Mouse (Mus musculus) heart, postnatal 4 days (tissue): ENCODE data around the gene Sfxn2. TPM values are rescaled to one million over a fixed set of nuclear protein-coding genes. Genes with fewer than 3 reads are reported as not detected.
A peak's percentile ranks its signal among the peaks of the same experiment; 100 is the strongest.

Experiments used
- DNase-seq: peaks from one replicate; pipeline ENCODE4 v3.0.0; 2021
- total RNA-seq, 2 experiments: library from RNA; stranded (reverse); gene quantifications; 2 replicates each; pipeline ENCODE4 v1.2.3; 2021

The Sfxn2 gene
- total RNA-seq, result 1 to 10 TPM; 4.6 to 6.4 TPM

DNA sequence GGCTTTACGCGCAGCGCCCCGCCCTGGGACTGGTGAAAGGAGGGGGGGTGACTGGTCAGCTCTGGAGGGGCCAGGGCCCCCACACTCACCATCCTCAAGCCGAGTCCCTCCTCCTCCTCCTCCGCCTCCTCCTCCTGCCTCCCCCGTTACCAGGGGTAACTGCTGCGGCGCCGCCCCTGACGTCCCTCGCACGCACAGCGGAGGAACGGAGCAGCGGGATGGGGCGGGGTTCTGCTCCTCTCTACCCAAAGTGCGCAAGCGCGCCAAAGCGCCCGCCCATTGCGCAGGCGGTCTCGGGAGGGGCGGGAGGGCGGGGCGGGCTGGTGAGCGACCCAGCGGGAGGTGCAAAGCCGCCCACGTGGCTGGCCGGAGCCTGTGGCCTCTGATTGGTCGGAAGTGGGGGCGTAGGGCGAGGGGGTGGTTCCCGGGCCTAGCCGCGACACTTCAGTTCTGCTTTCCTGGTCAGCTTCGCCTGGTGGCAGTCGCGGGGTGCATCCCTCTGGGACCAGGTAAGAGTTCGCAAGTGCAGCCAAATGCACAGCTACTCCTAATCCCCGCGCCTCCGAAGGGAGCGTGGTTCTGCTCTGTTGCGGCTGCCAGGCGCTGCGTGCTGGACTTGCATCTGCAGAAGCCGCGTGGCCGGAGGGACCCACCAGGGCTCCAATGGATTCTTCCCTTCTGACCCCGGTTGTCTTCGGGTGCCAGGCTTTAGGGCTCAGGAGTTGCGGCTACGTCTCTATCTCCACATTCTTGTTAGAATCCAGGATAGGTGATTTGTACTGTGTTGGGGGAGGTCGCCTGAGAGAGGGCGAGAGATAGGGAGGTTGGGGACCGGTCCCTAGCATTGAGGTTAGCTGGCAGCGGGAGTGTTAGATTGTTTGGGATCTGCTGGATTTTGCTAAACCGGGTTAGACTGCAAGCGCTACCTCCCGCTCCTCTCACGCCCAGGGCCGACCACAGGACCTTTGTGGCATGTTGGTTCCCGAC lies at the start of gene Sfxn2, which contains the start of gene Arl3:
TSS of gene Sfxn2 (plus strand) at position 415 of the 987 bp plus-strand sequence.
TSS of gene Arl3 (minus strand) at position 248 of the 987 bp plus-strand sequence.
- DNase-seq, result peak; percentile 95

DNA sequence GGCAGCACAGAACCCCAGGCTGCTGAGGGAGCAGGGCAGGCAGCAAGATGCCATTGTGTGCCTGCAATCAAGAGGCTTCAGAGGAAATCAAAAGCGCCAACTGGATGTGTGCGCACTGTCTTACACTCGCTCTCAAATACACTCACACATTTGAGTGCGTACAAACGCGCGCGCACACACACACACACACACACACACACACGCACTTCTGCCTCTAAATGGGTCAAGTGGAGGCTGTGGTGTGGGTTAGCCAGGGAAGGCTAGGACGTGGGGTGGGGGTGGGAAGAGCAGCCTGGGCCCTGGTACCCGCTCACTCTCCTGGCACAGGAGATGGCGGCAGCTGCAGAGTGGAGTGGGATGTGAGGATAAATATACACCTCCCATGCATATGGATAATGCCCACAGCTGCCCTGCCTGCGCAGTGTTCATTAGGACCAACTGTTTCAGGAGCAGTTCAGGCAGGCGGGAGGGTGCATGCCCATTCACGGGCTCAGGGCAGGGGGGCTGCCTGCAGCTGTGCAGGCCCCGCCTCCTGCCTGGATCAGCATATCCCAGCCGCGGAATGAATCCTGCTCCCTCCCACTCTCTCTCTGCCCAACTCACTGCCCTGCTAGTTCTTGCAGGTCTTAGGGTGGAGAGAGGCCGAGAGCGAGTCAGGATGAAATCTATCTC lies 49.5 kb upstream of the Sfxn2 start:
- DNase-seq, result peak; percentile 76

DNA sequence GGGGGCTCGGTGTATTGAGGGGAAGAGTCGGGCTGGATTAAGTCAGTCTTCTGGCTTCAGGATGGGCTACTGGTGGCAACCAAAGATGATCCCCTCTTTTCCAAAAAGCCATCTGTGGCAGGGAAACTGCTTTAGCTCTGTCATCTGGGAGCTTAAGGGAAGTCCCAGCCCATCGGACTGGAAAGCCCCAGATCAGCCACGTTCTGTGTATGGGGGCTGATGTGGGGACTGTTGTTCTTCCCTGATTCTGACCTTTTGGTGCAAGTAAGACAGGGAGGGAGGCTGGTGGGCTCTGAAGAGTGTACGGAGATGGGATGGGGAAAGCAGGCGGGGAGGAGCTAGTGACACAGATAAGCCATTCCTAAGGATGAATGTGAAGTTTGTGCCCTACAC lies 49.0 kb upstream of the Sfxn2 start:
- DNase-seq, result no peak

DNA sequence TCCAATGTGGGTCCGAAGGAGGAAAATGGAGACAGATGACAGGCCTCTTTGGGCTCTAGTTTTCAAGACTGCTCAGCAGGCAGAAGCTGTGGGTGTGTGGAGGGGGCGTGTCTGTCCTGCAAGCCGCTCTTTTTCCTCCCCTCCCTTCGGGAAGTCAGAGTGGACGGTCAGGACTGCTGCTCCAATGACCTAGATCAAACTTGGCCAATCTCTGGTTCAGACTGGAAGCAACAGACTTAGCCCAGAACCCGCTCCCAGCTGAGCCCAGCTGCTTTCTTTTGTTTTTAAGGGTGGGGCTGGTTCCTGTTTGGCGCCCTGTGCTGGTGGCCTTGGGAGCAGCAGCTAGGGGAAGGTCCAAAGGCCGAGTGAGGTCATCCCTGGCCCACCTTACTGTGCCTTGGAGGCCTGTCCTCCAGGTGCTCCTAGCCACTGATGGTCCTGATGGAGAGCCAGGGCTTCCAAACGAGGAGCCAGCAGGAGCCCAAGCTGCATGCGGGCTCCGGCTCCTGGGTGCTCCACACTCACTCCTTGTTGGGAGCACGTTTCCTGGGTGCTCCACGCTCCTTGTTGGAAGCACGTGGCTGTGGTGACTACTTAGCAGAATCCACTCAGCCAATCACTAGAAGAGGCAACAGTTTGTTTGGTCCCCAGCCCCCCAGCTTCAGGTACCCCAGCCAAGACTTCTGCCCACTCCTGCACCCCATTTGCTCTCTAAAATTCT lies 48.4 kb upstream of the Sfxn2 start:
- DNase-seq, result peak; percentile 83

DNA sequence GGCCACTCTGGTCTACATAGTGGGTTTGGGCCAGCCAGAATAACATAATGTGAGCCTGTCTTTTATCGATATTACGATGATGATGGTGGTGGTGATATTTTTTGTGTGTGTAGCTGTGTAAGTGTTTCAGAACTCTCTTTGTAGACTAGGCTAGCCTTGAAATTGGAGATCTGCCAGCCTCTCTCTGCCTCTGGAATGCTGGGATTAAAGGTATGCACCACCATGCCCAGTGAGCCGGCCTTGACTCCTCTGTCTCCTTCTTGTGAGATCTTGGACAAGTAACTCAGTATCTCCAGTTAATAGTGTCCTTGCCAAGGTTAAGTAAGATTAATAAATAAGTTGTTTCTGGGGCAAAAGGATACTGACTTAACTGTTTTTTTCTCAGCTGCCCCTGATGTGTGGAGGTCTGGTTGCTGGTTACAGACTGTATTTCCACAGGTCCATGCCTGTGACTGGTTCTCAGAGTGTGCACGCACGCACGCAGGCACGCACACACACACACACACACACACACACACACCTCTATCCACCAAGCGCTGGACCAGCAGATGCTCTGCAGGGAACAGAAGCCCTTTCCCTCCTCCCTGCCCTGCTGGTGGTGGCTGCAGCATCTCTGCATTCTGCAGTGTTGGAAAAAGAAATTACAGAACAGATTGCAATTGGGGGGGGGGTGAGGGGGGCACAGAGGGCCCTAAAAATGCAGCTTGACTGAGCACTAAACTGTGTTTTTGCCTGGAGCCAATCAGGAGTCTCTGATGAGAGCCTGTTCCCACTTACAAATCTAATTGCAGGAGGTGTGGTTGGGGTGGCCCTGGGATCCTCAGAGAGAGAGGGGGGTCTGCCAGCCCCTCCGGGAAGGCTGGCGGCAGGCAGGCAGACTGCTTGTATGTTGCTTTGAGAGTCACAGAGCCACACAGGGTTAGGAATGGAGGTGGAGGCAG lies 47.2 kb upstream of the Sfxn2 start:
- no peak for DNase-seq

DNA sequence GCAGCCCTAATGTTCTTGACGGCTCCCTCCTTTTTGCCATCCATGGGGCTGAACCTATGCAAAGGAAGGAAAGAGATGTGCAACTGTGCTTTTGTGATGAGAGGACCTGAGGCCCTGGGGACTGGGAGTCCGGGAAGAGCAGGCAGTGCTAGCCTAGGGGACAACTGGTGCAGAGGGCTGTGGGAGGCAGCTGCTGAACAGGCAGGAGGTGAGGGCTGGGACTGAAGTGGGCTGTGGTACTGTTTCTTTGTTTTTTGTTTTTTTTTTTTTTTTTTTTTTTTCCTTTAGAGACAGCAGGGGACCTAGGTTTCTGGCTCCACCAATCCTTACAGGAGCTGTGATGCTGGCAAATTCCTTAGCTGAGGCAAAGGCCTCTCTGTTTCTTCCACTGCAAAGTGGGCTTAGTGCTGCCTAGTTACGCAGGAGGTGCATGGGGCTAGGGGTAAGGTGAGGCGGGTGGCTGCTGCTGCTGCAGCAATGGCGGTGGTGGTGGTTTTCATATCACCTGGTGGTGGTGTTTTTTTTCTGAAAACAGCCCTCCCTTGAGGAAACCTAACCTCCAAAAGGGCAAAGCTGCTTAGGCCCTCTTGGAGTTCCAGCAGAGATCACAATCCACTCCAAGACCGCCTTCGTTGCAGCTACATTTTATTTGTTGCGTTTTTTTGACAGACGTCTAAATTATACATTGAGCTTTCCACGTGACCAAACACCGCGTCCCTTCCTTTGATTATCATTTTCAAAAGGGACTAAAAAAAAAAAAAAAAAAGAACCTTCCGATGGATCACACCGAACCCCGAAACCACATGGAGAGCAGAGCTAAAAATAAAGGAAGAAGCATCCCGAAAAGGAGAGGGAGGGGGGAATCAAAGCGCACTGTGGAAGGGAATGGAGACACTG lies 45.3 kb upstream of the Sfxn2 start:
- no peak for DNase-seq

DNA sequence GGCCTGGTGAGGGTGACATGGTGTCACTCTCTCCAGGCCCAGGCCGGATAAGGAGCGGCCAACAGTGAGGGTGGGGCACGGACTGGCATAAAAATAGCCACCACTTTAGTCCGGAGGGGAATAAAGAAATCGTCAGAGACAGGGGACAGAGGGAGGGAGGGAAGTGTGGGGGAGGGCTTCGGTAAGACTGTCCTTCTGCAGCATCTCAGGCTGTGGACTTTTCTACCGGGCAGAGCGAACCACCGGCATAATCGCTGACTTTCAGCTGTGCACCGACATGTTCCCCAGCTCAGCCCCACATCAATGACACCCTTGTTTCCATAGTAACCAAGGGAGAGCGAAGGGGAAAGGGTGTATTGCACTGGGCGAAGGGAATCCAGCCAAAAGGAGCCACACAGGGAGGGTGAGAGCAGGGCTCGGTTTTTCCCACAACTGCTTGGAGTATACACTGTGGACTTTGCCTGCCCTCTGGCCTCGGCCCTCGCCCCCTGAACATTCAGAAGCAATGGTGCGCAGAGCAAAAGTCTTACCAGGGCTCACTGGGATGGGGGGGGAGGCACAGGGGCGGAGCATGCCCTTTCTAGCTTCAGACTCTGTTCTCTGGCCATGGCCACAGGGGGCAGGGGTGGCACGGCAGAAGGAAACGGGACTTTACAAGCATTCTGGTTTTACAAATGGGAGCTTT lies 44.5 kb upstream of the Sfxn2 start:
- peak; percentile 74 for DNase-seq

DNA sequence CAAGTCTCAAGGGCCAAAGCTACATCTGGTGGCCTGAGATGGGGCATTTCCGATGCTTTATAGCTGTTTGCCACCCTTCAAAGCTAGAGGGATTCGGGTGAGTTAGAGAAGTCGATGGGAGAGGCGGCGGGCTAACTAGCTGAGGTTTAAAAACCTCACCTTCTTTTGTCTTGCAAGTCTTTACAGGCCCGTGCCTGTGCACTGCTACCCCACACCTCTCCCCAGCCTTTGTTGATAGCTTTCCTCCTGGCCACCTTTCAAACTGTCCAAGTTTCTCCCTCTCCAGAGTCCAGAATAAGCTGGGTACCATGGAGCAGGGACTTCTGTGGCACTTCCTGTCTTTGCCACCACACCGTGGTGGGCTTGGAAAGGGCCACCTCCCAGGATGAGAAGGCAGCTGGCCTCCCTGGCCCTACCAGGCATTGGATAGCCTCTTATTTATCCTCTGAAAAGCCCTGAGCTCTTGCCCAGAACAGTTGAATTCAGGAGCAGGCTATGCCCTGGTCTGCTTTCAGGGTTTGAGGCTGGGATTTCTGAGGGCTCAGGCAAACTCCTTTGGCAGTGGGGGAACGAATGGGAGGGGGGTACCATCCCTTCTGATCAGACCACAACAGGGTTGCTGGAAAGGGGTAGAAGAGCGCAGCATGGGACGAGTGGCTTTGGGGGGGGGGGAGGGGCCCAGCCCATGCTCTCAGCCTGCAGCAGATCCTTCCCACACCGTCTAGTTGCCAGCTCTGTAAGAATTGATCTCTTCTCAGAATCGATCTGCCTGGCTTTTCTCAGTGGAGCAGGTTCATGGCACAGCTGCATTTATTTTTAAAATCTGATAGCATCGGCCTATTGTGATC lies 43.3 kb upstream of the Sfxn2 start:
- no peak for DNase-seq

DNA sequence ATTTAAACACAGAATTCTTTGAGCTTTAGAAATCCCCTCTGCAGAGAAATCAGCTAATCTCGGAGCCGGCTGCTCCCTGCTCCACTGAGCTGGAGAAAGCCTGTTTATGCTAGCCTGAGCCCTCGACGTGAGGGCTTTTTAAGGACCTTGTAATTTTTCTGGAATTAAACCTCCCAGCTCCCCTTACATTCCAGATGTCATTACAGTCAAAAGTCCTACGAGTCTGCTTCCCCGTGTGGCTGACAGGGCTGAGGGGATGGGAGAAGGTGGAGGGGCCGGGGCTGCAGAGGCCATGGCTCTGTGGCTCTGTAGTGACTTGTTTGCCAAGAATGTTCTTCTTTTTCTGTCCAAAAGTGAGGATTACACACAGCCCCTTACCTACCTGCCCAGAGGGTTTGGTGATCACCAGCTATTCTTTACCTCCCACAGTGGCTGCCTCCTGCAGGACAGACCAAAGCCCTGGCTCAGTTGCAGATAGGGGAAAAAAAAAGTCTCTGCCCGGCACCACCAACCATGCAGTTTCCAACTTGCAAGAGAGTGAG lies 42.6 kb upstream of the Sfxn2 start:
- no peak for DNase-seq

DNA sequence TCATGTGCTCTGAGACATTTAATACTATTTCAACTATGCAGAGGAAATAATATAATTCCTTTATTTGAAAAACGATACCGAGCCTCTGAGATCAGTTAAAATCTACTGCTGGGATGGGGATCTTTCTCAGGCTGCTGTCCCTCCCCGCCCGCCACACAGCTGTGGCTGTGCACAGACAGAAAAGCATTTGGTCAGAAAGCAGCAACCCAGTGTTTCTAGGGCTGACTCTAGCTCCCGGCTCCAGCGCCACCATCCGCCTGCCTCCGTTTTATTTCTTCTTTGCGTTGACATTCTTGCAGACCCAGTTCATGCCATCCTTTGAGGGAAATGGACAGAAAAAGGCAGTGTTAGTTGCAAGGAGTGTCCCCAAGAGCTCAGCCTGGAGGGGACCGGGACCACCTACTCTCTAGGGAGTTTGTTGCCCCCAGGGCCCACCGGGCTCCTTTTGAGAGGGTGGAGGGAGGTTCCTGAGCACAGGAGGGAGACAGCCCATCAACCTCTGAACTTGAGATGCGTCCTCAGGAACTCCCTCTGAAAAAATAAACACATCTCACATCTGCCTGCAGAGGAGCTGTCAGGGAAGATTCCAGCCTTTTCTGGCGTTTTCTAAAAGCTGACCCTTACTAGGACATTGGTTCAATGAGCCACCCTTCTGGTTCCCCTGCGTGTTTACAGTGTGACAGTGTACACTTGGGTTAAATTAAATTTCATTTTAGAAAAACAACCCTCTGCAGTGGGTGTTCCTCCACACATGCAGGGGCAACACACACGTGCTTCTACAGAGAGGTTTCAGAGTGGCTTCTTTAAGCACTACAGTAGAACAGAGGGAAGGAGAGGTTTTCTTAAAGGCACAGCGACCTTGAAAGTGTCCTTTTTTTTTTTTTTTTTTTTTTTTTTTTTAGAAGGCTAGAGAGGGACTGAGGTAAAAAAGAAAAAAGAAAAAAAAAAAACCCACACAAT lies 41.8 kb upstream of the Sfxn2 start:
- DNase-seq, result peak; percentile 50

DNA sequence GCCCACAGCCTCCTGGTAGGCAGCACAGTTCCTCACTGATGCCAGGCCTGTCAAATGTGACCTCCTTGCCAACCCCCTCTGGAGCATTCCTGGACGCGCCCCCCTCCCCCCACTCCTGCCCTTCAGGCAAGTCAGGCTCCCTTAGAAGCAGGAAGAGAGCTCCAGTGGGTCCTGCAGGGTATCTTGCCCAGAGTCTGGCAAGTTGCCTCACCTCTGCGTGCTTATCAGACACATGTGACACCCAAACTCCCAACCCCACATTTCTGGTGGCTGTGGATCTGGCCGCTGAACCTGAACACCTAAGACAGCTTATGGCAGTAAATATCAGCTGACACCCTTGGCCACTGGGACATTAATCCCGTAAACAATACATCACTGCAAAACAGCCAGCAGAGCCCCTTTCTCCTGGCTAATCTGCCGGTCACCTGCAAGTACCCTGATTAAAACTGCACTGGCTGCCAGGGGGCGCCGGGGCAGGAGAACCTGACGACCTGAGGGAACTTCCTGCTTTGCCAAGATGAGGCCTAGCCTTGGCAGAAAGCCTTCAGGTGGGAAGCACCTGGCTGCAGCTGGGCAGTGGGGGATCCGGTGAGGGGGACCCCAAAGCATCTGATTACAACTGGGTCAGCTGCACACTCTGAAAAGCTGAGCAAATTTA lies 41.0 kb upstream of the Sfxn2 start:
- DNase-seq, result peak; percentile 83

DNA sequence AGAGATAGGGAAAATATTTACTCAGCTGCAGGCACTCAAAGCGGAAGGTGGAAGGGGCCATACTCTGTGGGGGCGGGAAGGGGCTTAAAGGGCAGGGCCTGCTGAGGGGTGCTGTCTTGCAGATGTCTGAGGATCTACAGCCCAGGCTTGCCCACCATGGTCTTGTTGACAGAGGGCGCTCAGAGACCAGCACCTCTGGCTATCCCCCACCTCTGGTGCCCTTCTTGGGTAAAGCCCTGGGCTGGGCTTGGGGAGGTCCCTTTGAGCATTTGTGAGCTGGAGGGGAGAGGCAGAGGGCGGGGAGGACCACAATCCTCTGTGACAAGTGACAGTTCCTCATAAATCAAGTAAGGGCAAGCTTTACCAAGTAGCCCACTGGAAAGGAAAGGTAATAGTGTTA lies 40.1 kb upstream of the Sfxn2 start:
- DNase-seq, result no peak

DNA sequence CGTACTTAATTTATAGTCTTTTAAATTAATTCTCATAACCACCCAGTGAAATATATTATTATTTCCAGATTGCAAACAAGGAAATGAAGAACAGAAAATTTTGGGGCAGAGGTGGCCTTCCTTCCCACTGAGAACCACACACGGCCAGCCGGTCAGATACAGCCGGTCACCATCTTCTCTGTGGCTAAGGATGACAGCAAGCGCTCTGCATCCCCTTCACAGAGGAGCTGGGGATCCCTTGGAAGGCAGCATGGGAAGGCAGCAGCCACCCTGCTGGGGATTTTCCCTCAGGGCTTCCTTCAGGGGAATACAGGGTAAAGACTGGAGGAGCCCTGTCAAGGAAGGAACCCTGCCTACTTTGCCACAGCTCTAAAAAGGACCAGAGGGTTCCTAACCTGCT lies 39.6 kb upstream of the Sfxn2 start:
- DNase-seq, result no peak

DNA sequence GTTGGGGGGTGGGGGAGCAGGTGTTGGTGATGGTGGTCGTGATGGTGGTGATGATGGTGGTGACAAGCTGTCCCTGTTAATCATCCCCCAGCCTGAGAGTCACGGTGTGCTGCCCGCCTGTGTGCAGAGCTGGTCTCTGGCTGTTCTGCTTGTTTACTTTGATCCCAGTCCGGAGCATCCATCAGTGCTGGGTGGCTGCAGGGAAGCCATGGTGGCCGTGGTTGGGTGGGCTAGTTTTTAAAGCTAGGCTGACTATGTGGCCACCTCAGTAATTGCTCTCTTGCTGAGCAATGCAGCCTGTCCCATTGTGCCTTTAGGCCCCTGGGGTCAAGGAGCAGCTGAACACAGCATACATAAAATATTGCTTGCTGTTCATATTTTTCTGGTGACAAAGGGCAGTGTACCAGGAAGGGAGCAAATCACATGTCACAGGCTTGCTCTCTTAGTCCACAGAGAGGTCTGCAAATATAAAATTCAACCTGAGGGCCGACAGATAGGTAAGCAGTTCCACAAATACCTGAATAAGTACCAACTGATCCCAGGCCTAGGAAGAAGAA lies 38.5 kb upstream of the Sfxn2 start:
- no peak for DNase-seq

DNA sequence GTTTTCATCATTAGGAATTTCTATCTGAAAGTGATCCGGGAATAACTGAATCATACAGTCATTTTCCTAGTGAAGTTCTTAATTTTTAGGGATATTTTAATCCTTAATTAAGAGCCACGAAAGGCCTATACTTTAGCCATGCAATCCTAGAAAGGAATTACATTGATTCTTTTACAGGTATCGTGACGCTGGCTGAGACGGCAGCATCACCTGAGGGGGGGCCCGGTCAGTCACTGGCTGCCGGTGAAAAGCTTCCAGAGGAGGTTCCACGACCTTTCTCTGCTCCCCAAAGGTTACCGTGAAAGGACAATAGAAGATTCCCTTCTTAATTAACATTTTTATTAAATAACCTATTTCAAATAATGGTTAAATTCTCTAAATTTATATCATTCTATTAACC lies 35.8 kb upstream of the Sfxn2 start:
- no peak for DNase-seq

DNA sequence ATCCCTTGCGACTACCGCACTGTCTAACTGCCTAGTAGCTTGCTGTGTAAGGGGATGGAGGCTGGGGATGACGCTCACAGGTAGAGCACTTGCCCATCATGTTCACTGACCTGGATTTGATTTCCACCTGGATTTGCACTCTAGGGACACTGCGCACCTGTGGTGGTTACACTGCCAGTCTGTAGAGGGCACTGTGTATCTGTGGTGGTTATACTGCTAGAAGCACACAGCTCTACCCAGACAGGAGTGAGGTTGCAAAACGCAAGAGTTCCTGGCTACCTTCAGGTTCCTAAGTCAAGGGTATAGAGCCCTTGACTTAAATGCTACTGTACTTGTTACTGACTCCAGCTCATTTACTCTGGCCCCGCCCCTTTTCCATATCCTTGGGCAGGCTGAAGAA lies 35.0 kb upstream of the Sfxn2 start:
- DNase-seq, result no peak

DNA sequence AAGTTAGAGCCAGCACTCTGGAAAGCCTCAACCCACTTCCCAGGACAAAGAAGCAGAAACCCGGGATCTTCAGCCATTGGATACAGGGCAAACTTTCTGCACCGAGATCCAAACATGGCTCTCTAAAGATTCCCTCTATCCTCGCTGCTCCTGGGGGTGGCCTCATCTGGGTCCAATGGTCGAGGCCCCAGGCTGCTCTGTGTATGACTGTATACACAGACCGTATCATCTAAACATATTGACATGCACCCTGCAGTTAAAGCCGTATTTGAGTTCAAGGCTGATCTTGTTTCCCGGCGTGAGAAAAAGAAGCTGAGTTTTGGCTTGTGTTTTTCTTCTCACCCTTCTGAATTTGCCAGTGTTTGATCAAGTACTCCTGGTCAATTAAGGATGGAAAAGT lies 30.4 kb upstream of the Sfxn2 start:
- no peak for DNase-seq
